Mouse (Mus musculus) cerebellum, adult 9-10 months (tissue): ENCODE results near the gene Vmn2r80.
A peak's percentile ranks its signal among the peaks of the same experiment; 100 is the strongest.
"Not testable (repeated sequence)": the region's sequence is repeated elsewhere in the genome, so short reads cannot be mapped to it uniquely, and the experiment has no call there.

Source experiments
- DNase-seq: peaks from one replicate; pipeline ENCODE4 v3.0.0; 2022

Vmn2r80 gene

GRCm38 (mm10) chr10:79148469-79148868 lies at the start of gene Vmn2r80:
Vmn2r80 (plus strand) TSS chr10:79148769.
- not testable (repeated sequence) for DNase-seq

GRCm38 (mm10) chr10:79106325-79107282 lies 42.0 kb upstream of the Vmn2r80 start:
- DNase-seq = no peak

GRCm38 (mm10) chr10:79107531-79107930 lies 41.0 kb upstream of the Vmn2r80 start:
- DNase-seq = no peak

- DNase-seq = no peak
Observed at GRCm38 (mm10) chr10:79109156-79109555, 39.4 kb upstream of the Vmn2r80 start.

- no peak for DNase-seq
Observed at GRCm38 (mm10) chr10:79110482-79110881, 38.1 kb upstream of the Vmn2r80 start.

- DNase-seq = no peak
Observed at GRCm38 (mm10) chr10:79115085-79115484, 33.5 kb upstream of the Vmn2r80 start.

- DNase-seq = peak; percentile 50
Observed at GRCm38 (mm10) chr10:79116125-79116849, 32.3 kb upstream of the Vmn2r80 start.

- no peak for DNase-seq
Observed at GRCm38 (mm10) chr10:79151602-79152001, 3.0 kb downstream of the Vmn2r80 start.

- DNase-seq = not testable (repeated sequence)
Observed at GRCm38 (mm10) chr10:79199973-79200372, 51.4 kb downstream of the Vmn2r80 start.

GRCm38 (mm10) chr10:79220432-79220831 lies 71.9 kb downstream of the Vmn2r80 start:
- no peak for DNase-seq

GRCm38 (mm10) chr10:79221606-79222005 lies 73.0 kb downstream of the Vmn2r80 start:
- no peak for DNase-seq

GRCm38 (mm10) chr10:79222214-79222613 lies 73.6 kb downstream of the Vmn2r80 start:
- no peak for DNase-seq
